Mouse (Mus musculus): ENCODE results near the gene Scnn1a.
A peak's percentile ranks its signal among the peaks of the same experiment; 100 is the strongest.

Gene Scnn1a

GRCm38 (mm10) chr6:125361467-125362291, 41.2 kb downstream of the Scnn1a start:
- peak; percentile 69 for DNase-seq (ENCODE audit: low read depth, low spot score)

DNA sequence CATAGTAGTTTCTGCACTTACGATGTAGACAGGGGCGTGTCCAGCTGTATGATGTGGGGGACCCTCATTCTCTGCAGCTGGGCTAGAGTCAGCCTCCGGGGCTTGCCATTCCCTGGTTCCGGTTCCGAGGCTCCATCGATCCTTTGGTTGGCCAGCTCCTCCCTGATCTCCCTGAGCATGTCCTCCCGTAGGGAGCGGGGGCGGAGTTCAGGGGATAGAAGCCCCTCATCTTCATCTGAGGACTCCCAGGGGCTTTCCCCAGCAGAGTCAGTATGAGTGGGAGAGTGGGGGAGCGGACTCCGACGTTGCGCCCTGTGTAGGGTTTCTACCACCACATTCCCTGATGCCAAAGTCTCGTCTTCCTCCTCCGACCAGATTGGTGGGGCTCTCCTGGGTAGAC, 42.6 kb downstream of the Scnn1a start:
- DNase-seq (ENCODE audit: low read depth, low spot score), result no peak

DNA sequence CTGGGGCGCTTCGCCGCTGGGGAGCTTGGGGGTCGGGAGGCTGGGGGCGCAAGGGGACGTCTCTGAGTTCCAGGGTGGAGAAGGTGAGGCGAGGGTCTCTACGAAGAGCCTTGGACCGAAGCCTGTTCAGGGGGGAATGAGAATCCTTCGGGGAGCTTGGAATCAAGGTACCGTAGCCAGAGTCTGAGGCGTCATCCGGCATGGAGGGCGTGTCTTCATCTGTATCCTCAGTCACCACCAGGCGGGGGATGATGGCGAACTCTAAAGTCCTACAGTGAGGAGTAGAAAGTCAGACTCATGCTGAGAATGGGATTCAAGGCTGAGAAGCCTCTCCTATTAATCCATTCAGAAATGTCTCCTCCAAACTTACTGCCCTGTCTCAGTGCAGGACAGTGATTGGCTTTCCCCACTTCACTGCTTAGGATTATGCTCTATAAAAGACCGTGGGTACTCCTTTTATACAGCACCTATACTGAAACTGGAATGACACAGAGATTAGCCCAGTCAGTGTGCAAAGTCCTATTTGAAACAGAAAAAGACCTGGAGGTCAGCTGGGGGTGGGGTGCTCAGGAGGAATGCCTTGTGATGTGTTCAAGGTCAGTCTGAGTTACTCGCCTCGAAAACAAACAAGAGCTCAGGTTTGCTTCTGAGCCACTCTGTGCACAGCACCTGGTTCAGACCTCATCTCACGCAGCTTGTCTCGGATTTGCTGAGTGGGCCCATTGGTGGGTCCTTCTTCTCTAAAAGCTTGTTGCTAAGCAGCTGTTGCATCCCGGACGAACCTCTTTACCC, 43.2 kb downstream of the Scnn1a start:
- peak; percentile 79 for DNase-seq (ENCODE audit: low read depth, low spot score)

GRCm38 (mm10) chr6:125364448-125364847, 44.0 kb downstream of the Scnn1a start:
- DNase-seq (ENCODE audit: low read depth, low spot score), result no peak

GRCm38 (mm10) chr6:125365522-125365921, 45.1 kb downstream of the Scnn1a start:
- no peak for DNase-seq (ENCODE audit: low read depth, low spot score)

DNA sequence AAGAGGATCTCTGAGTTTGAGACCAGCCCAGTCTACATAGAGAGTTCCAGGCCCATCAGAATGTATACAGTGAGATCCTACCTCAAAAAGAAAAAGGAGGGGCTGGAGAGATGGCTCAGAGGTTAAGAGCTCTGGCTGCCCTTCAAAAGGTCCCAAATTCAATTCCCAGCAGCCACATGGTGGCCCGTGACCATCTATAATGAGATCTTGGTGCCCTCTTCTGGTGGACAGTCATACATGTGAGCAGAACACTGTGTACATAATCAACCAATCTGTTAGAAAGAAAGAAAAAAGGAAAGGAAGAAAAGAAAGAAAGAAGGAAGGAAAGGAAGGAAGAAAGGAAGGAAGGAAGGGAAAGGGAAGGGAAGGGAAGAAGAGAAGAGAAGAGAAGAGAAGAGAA, 45.7 kb downstream of the Scnn1a start:
- DNase-seq (ENCODE audit: low read depth, low spot score), result no peak

- DNase-seq (ENCODE audit: low read depth, low spot score), result peak; percentile 48
Observed at GRCm38 (mm10) chr6:125367758-125368371, 47.4 kb downstream of the Scnn1a start.

DNA sequence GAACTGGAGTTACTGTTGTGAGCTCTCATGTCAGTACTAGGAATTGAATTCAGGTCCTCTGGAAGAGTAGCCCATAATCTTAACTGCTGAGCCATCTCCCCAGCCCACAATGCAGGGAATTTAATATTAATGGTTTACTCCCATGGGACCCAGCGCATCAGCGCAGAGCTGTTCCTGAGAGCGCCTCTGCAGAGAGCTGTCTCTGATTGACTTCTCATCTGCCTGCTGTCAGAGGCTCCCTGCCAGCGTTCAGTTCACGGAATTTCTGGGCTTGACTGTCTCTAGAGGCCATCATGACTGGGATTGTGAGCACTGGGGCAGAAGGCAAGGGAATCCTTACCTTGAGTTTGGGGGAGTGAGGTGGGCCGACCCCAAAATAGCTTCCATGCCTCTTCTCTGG, 56.6 kb downstream of the Scnn1a start:
- DNase-seq (ENCODE audit: low read depth, low spot score), result no peak

GRCm38 (mm10) chr6:125377582-125378451, 57.4 kb downstream of the Scnn1a start:
- DNase-seq (ENCODE audit: low read depth, low spot score), result peak; percentile 95

- no peak for DNase-seq (ENCODE audit: low read depth, low spot score)
Observed at GRCm38 (mm10) chr6:125378621-125379020, 58.2 kb downstream of the Scnn1a start.

GRCm38 (mm10) chr6:125379781-125380180, 59.3 kb downstream of the Scnn1a start:
- no peak for DNase-seq (ENCODE audit: low read depth, low spot score)

DNA sequence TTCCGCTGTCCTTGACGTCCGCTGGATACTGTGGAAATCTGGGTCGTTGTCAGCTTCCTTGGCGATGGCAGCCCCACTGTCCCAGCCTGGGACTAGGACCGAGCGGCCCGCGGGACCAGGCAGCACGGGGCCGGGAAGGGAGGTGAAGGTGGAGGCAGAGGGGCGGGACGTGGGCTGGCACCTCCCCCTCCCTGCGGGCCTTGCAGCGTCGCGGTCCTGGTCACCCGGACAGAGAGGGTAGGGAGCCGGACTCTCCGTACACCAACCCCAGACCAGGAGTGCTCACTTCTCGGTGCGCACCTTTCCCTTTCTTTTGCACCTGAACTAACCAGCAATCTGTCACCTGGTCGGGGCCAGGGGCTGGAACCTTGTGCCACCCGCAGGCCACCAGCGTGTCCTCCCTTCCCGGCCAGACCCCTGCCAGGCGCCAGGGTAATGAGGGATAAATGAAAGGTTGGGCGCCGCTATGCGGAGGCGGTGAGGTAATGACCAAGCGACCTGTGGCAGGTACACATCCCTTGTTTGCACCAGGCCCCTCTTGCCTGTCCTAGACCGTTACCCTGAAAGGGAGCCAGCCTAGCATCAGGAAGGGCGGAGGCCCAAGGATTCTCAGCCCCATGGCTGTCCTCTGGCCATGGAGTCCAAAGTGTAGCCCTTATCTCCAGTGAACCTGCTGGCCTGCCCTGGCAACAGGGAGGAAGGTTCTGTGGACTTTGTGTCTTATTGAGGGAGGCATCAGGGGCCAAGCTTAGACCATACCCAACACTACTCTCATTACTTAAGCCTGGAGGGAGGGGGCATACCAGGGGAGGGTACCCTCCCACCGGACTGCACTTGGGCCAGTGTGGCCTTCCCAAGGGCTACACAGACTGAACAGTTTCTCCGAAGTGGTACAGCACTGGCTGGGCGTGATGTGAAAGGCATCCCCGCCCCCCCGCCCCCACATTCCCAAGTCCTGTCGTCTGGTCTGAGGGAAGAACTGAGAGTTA, 60.2 kb downstream of the Scnn1a start, which contains the start of gene Plekhg6:
TSS of gene Plekhg6 (minus strand) at position 422 of the 989 bp plus-strand sequence.
- no peak for DNase-seq (ENCODE audit: low read depth, low spot score)

DNA sequence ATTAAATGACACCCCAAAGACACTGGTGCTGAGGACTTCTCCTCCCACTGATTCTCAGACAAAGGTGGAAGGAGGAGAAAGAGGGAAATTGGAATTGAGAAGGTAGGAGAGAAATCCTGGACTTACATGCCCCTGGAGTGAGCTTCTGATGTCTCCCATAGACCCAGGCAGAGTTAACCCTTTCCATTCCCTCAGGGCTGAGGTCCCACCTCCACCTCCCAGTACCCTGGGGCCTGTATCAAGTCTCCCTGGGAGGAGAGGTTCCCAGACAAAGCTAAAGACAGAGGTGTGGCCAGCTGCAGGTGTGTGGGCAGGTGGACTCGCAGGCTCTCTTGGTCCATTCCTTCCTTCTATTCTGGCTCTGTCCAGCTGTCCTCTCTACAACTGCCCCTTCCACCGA, 61.6 kb downstream of the Scnn1a start:
- no peak for DNase-seq (ENCODE audit: low read depth, low spot score)

DNA sequence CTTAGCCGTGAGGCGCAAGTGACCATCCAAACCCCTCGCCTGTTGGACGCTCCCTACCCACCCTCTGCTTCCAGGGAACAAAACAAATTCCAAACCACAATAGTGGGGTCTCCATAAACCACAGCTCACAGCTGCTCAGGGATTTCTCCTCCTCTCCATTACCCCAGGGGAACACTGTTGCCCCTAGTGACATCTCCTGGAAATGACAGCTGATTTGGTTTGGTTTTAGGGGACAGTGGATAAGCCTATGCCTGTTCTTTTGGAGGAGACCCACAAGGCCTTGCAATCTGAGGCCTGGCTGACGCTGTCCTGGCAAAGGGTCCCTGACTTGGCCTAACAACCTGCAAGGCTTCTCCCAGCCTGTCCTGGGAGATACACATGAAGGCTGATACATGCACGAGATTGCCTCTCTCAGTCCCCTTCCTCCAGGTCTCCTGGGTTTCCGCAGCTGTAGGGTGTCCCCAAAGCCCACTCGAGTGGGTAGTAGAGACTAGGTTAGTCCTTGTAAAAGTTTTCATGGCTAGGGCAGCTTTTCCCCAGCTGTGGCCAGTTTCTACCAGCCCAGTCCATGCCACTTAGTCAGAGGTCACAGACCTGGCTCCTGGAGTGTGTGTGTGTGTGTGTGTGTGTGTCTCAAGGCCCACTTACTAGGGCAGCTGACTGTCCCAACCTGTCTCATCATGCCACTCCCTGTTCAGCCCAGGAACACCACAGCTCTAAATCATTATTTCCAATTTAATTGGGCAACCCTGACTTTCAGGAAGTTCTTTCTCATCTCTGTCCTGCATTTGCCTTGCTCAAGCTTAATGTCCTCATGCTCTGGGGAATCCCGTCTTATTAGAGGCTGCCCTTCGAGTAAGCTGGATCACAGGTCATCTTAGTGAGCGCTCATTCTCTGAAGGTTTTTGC, 64.9 kb downstream of the Scnn1a start:
- DNase-seq (ENCODE audit: low read depth, low spot score), result peak; percentile 67

- DNase-seq (ENCODE audit: low read depth, low spot score), result no peak
Observed at GRCm38 (mm10) chr6:125386080-125386479, 65.6 kb downstream of the Scnn1a start.

DNA sequence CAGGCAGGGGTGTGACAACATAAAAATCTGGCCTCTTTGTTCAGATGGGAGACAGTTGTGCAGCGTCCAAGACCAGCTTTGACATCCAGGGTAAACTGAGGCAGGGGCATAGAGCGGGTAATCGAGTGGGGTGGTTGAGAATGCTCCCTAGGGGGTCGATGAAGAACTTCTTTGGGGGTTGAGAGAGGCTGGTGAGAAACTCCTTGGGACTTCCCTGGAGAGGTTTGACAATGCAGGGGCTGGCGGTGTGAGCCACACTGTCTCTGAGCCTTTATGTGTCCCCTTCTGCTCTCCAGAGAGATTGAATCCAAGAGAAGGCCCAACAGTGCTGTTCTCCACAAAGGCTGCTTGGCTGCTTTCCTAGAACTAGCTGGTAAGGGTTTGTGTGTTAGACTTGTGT, 69.4 kb downstream of the Scnn1a start:
- no peak for DNase-seq (ENCODE audit: low read depth, low spot score)
